Mouse (Mus musculus) myocyte (in vitro differentiated cells): Measurements from ENCODE around the gene Rtn4rl1.

Experiments
- CEBPB ChIP-seq: IDR thresholded peaks from 2 replicates; pipeline ENCODE4 v1.6.1; 2011; ENCODE audit warnings: mild to moderate bottlenecking, moderate library complexity; ENCODE audit not compliant: poor library complexity, insufficient read depth, severe bottlenecking
- E2F4 ChIP-seq: IDR thresholded peaks from one replicate; pipeline ENCODE4 v1.6.1; 2011; ENCODE audit warnings: mild to moderate bottlenecking, control low read depth, moderate library complexity; ENCODE audit not compliant: insufficient read depth
- MAX ChIP-seq: IDR thresholded peaks from one replicate; pipeline ENCODE4 v1.6.1; 2011; ENCODE audit warnings: low read depth, mild to moderate bottlenecking, control low read depth
- MYOD1 ChIP-seq, 3 experiments: IDR thresholded peaks; one replicate each; pipeline ENCODE4 v1.6.1; 2011; ENCODE audit warnings: control low read depth in 2 of 3, low read depth in 2 of 3, mild to moderate bottlenecking in 2 of 3, moderate library complexity in 1 of 3; ENCODE audit not compliant: insufficient read length in 2 of 3, control insufficient read depth in 1 of 3
- MYOG ChIP-seq, 3 experiments: IDR thresholded peaks; one replicate each; pipeline ENCODE4 v1.6.1; 2011; ENCODE audit warnings: control low read depth in 2 of 3, low read depth in 2 of 3, mild to moderate bottlenecking in 2 of 3; ENCODE audit not compliant: insufficient read length in 2 of 3, control insufficient read depth in 1 of 3, insufficient read depth in 1 of 3
- POLR2A ChIP-seq: IDR thresholded peaks from one replicate; pipeline ENCODE4 v1.6.1; 2011; ENCODE audit warnings: low read depth, mild to moderate bottlenecking, control low read depth, moderate library complexity; ENCODE audit not compliant: insufficient read length
- POLR2AphosphoS2 ChIP-seq: IDR thresholded peaks from one replicate; pipeline ENCODE4 v1.6.1; 2011; ENCODE audit warnings: low read depth, control low read depth; ENCODE audit not compliant: insufficient read length
- REST ChIP-seq: IDR thresholded peaks from one replicate; pipeline ENCODE4 v1.6.1; 2011; ENCODE audit warnings: mild to moderate bottlenecking, control low read depth, moderate library complexity; ENCODE audit not compliant: insufficient read depth, insufficient read length
- SRF ChIP-seq: IDR thresholded peaks from one replicate; pipeline ENCODE4 v1.6.1; 2011; ENCODE audit warnings: low read depth; ENCODE audit not compliant: control insufficient read depth, insufficient read length
- TCF12 ChIP-seq: IDR thresholded peaks from one replicate; pipeline ENCODE4 v1.6.1; 2011; ENCODE audit warnings: mild to moderate bottlenecking, control low read depth; ENCODE audit not compliant: poor library complexity, insufficient read depth, severe bottlenecking
- TCF3 ChIP-seq: IDR thresholded peaks from one replicate; pipeline ENCODE4 v1.6.1; 2011; ENCODE audit warnings: low read depth, control low read depth; ENCODE audit not compliant: insufficient read length
- USF1 ChIP-seq: IDR thresholded peaks from one replicate; pipeline ENCODE4 v1.6.1; 2011; ENCODE audit warnings: low read depth, mild to moderate bottlenecking, control low read depth, moderate library complexity

- TF ChIP-seq POLR2A (no peak), MAX (no peak), CEBPB (no peak), REST (no peak), TCF12 (no peak), E2F4 (no peak), USF1 (no peak), SRF (no peak), TCF3 (no peak), MYOG (IDR thresholded peaks at IDR 0.05; ENCODE audit: control insufficient read depth in 1 of 3, insufficient read depth in 1 of 3, insufficient read length in 2 of 3, low read depth in 2 of 3) (no peak), POLR2AphosphoS2 (no peak), MYOD1 (IDR thresholded peaks at IDR 0.05; ENCODE audit: control insufficient read depth in 1 of 3, insufficient read length in 2 of 3, low read depth in 2 of 3) (no peak)
Measured at GRCm38 (mm10) chr11:75209363-75209762, 15.8 kb downstream of the Rtn4rl1 start.
